In the genomic region with DNA sequence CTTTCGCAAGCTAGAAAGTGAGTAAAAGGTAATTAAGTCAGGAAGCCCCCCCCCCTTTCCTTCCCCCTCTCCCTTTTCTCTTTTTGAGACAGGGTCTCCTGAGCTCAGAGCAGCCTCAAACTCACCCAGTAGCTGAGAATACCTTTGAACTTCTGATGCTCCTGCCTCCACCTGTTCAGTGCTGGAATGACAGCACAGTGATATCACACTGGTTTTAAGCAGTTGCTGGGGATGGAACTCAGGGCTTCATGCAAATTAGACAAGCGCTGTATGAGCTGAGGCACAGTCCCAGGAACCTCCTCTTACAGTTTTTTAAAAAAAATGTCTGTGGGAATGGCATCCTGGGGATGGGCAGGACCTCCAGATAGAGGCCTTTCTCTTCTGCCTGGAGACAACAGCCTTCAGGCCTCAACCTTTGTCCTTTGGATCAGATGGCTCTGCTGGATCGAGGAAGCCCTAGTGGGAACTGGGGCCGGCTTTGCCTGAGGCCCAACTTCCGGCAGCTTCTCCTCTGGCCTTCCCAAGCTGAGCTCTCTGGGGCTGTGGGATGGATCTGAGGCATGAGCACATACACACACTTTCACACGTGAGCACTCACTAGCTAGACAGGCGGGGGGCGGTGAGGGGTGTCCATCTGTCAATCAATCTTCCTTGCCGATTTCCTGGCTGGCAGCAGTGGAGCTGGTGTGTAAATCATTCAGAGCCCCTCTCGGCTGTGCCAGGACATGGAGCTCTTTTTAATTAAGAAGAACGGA, we compare ENCODE assay signal across 8 mouse cellular contexts. TPM values are rescaled to one million over a fixed set of nuclear protein-coding genes. Genes with fewer than 3 reads are reported as not detected.
DNase-seq lines count a peak whose midpoint lies in the region; ATAC-seq lines count a peak whose summit lies in the region.

No protein-coding gene starts in this region.

- no peak overlapping the region for H3K4me2 ChIP-seq in hindbrain, embryonic 15.5 days

- H3K27me3 ChIP-seq in hindbrain, embryonic 15.5 days, result no peaks in the 10 kb centered on the region
- H3K27me3 ChIP-seq in splenic B cell, adult 2 months (ENCODE audit: control insufficient read depth, insufficient read depth, low read length, poor library complexity, severe bottlenecking), result no peaks in the 10 kb centered on the region

- no peak overlapping the region for H3K4me3 ChIP-seq in hindbrain, embryonic 15.5 days

- no peaks in the 10 kb centered on the region for H3K9me3 ChIP-seq in hindbrain, embryonic 15.5 days

- no peak overlapping the region for H3K9ac ChIP-seq in hindbrain, embryonic 15.5 days

- peaks cover 55% of the 10 kb centered on the region for H3K4me1 ChIP-seq in hindbrain, embryonic 15.5 days (replicated peaks)

- ATAC-seq in hindbrain, embryonic 15.5 days (ENCODE audit: low FRiP score, low read depth), result 0 out of 2 replicates have a peak, but pooled peaks have one; percentile 20

- H3K27ac ChIP-seq in hindbrain, embryonic 15.5 days (replicated peaks), result peak overlapping the region; percentile 54

- peak; percentile 21 for DNase-seq in adrenal gland, postnatal 14 days
- DNase-seq in adrenal gland, postnatal 36 days, result no peak
- DNase-seq in lung, postnatal 10 days, result peak; percentile 26
- DNase-seq in lung, postnatal 36 days, result no peak
- peak; percentile 25 for DNase-seq in splenic B cell, adult 2 months (ENCODE audit: low read depth, low spot score)
- no peak for DNase-seq in testis, postnatal 10 days (ENCODE audit: low spot score)
- DNase-seq in heart, adult 9 months (ENCODE audit: low spot score in 2 of 2), result no peak

- H3K36me3 ChIP-seq in hindbrain, embryonic 15.5 days, result no peaks in the 10 kb centered on the region
- H3K36me3 ChIP-seq in splenic B cell, adult 2 months (ENCODE audit: control insufficient read depth, insufficient read depth, low read length, poor library complexity, severe bottlenecking), result no peaks in the 10 kb centered on the region

- WGBS in hindbrain, embryonic 15.5 days, result 27% methylated on average over 11 of the region's 11 CpGs

RNA-seq across cellular contexts. Expression of a gene that starts 7.3 kb away (rescaled TPM):
- total RNA-seq in adrenal gland, postnatal 14 days (2021), result 64.1 and 71.4 TPM in 2 replicates
- 100 to 1,000 TPM; 155 to 161 TPM for total RNA-seq in adrenal gland, postnatal 36 days (2021)
- 8.7 and 9.5 TPM in 2 replicates for polyA plus RNA-seq in hindbrain, embryonic 15.5 days (2015; fragmentation: Nextera tagmentation; extraction: Ambion mirVana)

RNA-seq across cellular contexts. Expression of a gene that starts 24.8 kb away (rescaled TPM):
- 3.7 and 5.6 TPM in 2 replicates for total RNA-seq in adrenal gland, postnatal 14 days (2021)
- 1 to 10 TPM; 2.8 to 4.9 TPM for total RNA-seq in adrenal gland, postnatal 36 days (2021)
- polyA plus RNA-seq in hindbrain, embryonic 15.5 days (2015; fragmentation: Nextera tagmentation; extraction: Ambion mirVana), result 12.9 and 24.2 TPM in 2 replicates

Comparison
In these comparisons a context has a peak if more than half of its experiments do, and no peak if none do; other contexts are left out.
1. DNase-seq: peak in adrenal gland, postnatal 14 days (single experiment), lung, postnatal 10 days (single experiment) and splenic B cell, adult 2 months (single experiment); none in adrenal gland, postnatal 36 days (0 of 2), lung, postnatal 36 days (single experiment), testis, postnatal 10 days (single experiment) and heart, adult 9 months (0 of 2).